Mouse (Mus musculus) liver, postnatal 0 days (tissue): ENCODE measurements at regions not wholly inside any gene's neighbourhood (a gene's known extent, or its start where the extent isn't known, plus 50 kb on each side); places are given as distances from the start of the nearest gene placed in this dataset.

Experiments
- ATAC-seq: fragments of 200-750 bp; cut with Nextera tagmentation; 2 replicates; pipeline ENCODE4 v1.8.0; 2017; ENCODE audit warnings: mild to moderate bottlenecking, moderate library complexity
- DNase-seq: peaks from one replicate; pipeline ENCODE4 v3.0.0-alpha.2; 2016
- H3K27ac ChIP-seq: fragments of 300-500 bp; sonication (generic); 2 replicates; pipeline ENCODE4 v1.5.1; 2014; ENCODE audit warnings: antibody characterized with exemption, moderate library complexity, mild to moderate bottlenecking, low read depth
- H3K27me3 ChIP-seq: fragments of 300-500 bp; sonication (generic); 2 replicates; pipeline ENCODE4 v1.6.1; 2014; ENCODE audit warnings: low read length, control low read depth, mixed read lengths; ENCODE audit not compliant: insufficient read depth
- H3K36me3 ChIP-seq: fragments of 300-500 bp; sonication (generic); replicated peaks from 2 replicates; pipeline ENCODE4 v1.6.1; 2014; ENCODE audit warnings: mild to moderate bottlenecking, control low read depth, low read length, moderate library complexity, mixed read lengths; ENCODE audit not compliant: insufficient read depth
- H3K4me1 ChIP-seq: fragments of 300-500 bp; sonication (generic); 2 replicates; pipeline ENCODE4 v1.6.1; 2014; ENCODE audit warnings: antibody characterized with exemption, mild to moderate bottlenecking, control low read depth; ENCODE audit not compliant: insufficient read depth
- H3K4me2 ChIP-seq: fragments of 300-500 bp; sonication (generic); 2 replicates; pipeline ENCODE4 v1.6.1; 2014; ENCODE audit warnings: low read depth, mild to moderate bottlenecking, low read length, moderate library complexity, mixed read lengths
- H3K4me3 ChIP-seq: fragments of 300-500 bp; sonication (generic); 2 replicates; pipeline ENCODE4 v1.5.1; 2014; ENCODE audit warnings: low read depth, low read length
- H3K9ac ChIP-seq: fragments of 300-500 bp; sonication (generic); replicated peaks from 2 replicates; pipeline ENCODE4 v1.6.1; 2014; ENCODE audit warnings: mild to moderate bottlenecking, moderate library complexity
- H3K9me3 ChIP-seq: fragments of 300-500 bp; sonication (generic); 2 replicates; pipeline ENCODE4 v1.6.1; 2016; ENCODE audit warnings: mild to moderate bottlenecking, control low read depth, low read length, mixed read lengths
- CTCF ChIP-seq: sonication (generic); IDR thresholded peaks from 2 replicates; pipeline ENCODE4 v1.5.1; 2016; ENCODE audit warnings: antibody characterized with exemption, low read depth
- EP300 ChIP-seq: IDR thresholded peaks from 2 replicates; pipeline ENCODE4 v1.6.1; 2016; ENCODE audit warnings: antibody characterized with exemption, low read depth, mild to moderate bottlenecking
- WGBS: fragments of 180-500 bp; shearing (Covaris S2); extraction: QIAGEN DNeasy Blood & Tissue Kit; methylation state at CpG from one replicate; pipeline ENCODE4 v1.1.7; 2014; ENCODE audit not compliant: insufficient replicate concordance; 5-methylcytosine and 5-hydroxymethylcytosine counted together

GRCm38 (mm10) chr5:76028729-76029128 is 50.5 kb upstream of the Kdr start:
- no peaks in the 10 kb centered on the region for H3K27me3 ChIP-seq
- TF ChIP-seq EP300 = no peak
- no peak for TF ChIP-seq CTCF

More at GRCm38 (mm10) chr5:76028729-76029128, 50.5 kb upstream of the Kdr start:
- Histone ChIP-seq H3K4me2 (no peak overlapping the region), H3K4me1 (no peaks in the 10 kb centered on the region), H3K36me3 (no peaks in the 10 kb centered on the region), H3K27ac (no peak overlapping the region), H3K4me3 (no peak overlapping the region), H3K9ac (no peak overlapping the region), H3K9me3 (no peaks in the 10 kb centered on the region)
- WGBS = 38% methylated on average over 4 of the region's 4 CpGs
- no peak for DNase-seq
- no peak for ATAC-seq
